Mouse (Mus musculus) heart, embryonic 16.5 days (tissue): Measurements from ENCODE around the gene Rdh8. TPM values are rescaled to one million over a fixed set of nuclear protein-coding genes. Genes with fewer than 3 reads are reported as not detected.

Source experiments
- ATAC-seq: fragments of 200-750 bp; cut with Nextera tagmentation; replicated peaks from 2 replicates; pipeline ENCODE4 v1.8.0; 2017; ENCODE audit warnings: moderate number of reproducible peaks; ENCODE audit not compliant: insufficient read depth, low FRiP score; ENCODE audit errors: extremely low read depth
- H3K27ac ChIP-seq: fragments of 300-500 bp; sonication (generic); 2 replicates; pipeline ENCODE4 v1.5.1; 2014; ENCODE audit warnings: mild to moderate bottlenecking, low read length, control low read depth, moderate library complexity
- H3K27me3 ChIP-seq: fragments of 300-500 bp; sonication (generic); 2 replicates; pipeline ENCODE4 v1.6.1; 2014; ENCODE audit warnings: low read length, mixed read lengths; ENCODE audit not compliant: control insufficient read depth, insufficient read depth
- H3K36me3 ChIP-seq: fragments of 300-500 bp; sonication (generic); 2 replicates; pipeline ENCODE4 v1.6.1; 2014; ENCODE audit not compliant: control insufficient read depth, insufficient read depth
- H3K4me1 ChIP-seq: fragments of 300-500 bp; sonication (generic); 2 replicates; pipeline ENCODE4 v1.6.1; 2014; ENCODE audit warnings: low read length, mixed read lengths; ENCODE audit not compliant: control insufficient read depth, insufficient read depth
- H3K4me2 ChIP-seq: fragments of 300-500 bp; sonication (generic); 2 replicates; pipeline ENCODE4 v1.6.1; 2014; ENCODE audit warnings: low read depth, mild to moderate bottlenecking, control low read depth, low read length
- H3K4me3 ChIP-seq: fragments of 300-500 bp; sonication (generic); 2 replicates; pipeline ENCODE4 v1.5.1; 2014; ENCODE audit warnings: mild to moderate bottlenecking, control low read depth, low read length
- H3K9ac ChIP-seq: fragments of 300-500 bp; sonication (generic); 2 replicates; pipeline ENCODE4 v1.6.1; 2014; ENCODE audit warnings: low read length, control low read depth
- H3K9me3 ChIP-seq: fragments of 300-500 bp; sonication (generic); replicated peaks from 2 replicates; pipeline ENCODE4 v1.6.1; 2016; ENCODE audit warnings: low read length; ENCODE audit not compliant: control insufficient read depth
- WGBS: fragments of 180-500 bp; shearing (Covaris S2); extraction: QIAGEN DNeasy Blood & Tissue Kit; methylation state at CpG from one replicate; pipeline ENCODE4 v1.1.7; 2014; 5-methylcytosine and 5-hydroxymethylcytosine counted together
- polyA plus RNA-seq: library from polyadenylated mRNA; unstranded; fragments of >200 nt; fragmentation: Nextera tagmentation; extraction: Ambion mirVana; gene quantifications from 2 replicates; pipeline ENCODE4 v1.2.1, GENCODE M21; 2015

Rdh8 gene
- polyA plus RNA-seq, 1 experiment from 2014 or later: not detected

DNA sequence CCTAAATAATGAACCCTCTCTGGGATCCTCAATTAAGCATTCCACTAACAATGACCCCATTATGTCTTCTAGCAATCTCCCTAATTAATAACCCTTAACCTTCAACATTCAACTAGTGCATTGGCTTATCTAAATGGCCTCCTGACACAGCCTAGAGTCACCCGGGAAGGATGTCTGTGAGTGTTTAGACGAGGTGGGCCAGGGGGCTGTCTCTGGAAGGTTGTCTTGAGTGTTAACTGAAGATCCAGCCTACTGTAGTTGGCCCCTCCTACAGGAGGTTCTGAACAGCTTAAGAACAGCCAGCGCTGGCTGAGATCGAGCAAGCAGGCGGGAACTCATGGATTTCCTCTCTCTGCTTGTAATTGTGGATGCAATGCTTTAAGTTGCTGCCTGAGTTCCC is 12.6 kb upstream of the Rdh8 start:
- H3K9me3 ChIP-seq: peaks cover 6% of the 10 kb centered on the region; the same call in 1 of the 2 replicates

DNA sequence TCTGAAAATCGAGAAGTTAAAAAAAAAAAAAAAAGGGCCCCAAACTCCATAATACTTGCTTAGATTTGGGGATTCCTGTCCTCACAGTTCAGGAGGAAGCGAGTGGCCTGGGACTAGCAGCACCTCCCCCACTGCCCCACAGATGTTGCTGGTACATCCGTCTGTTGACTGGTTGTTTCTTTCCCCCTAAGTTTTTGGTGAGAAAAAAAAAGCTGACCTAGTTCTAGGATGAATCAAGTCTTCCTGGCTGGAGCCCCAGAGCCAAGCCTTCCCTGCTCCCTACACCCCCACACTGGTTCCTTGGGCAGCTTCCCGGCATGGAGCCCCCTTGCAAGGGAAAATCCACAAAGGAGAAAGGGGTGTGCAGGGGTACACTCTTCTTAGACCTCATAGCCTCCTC is 8.0 kb upstream of the Rdh8 start:
- no peak for ATAC-seq
- Histone ChIP-seq H3K4me3 (no peak overlapping the region), H3K4me1 (no peaks in the 10 kb centered on the region), H3K27me3 (peaks cover 20% of the 10 kb centered on the region), H3K27ac (no peak overlapping the region), H3K9me3 (no peaks in the 10 kb centered on the region), H3K4me2 (no peak overlapping the region), H3K36me3 (no peaks in the 10 kb centered on the region), H3K9ac (no peak overlapping the region)
- 39% methylated on average over 4 of the region's 4 CpGs for WGBS

More for the DNA sequence above, 12.6 kb upstream of the Rdh8 start:
- no peaks in the 10 kb centered on the region for H3K36me3 ChIP-seq
- 39% methylated on average over 5 of the region's 5 CpGs for WGBS
- no peak for ATAC-seq
- H3K4me3 ChIP-seq: no peak overlapping the region
- no peak overlapping the region for H3K27ac ChIP-seq
- H3K27me3 ChIP-seq: no peaks in the 10 kb centered on the region
- H3K4me2 ChIP-seq: no peak overlapping the region
- no peak overlapping the region for H3K9ac ChIP-seq
- no peaks in the 10 kb centered on the region for H3K4me1 ChIP-seq

- no peak overlapping the region for H3K9ac ChIP-seq
- H3K4me2 ChIP-seq: no peak overlapping the region
- no peak for ATAC-seq
- no peaks in the 10 kb centered on the region for H3K9me3 ChIP-seq
- no peak overlapping the region for H3K4me3 ChIP-seq
- H3K27ac ChIP-seq: no peak overlapping the region
- H3K36me3 ChIP-seq: no peaks in the 10 kb centered on the region
- peaks cover 21% of the 10 kb centered on the region for H3K27me3 ChIP-seq
- H3K4me1 ChIP-seq: no peaks in the 10 kb centered on the region
- 56% methylated on average over 1 of the region's 1 CpGs for WGBS
These were observed 7.5 kb upstream of the Rdh8 start for GRCm38 (mm10) chr9:20810773-20811172.

DNA sequence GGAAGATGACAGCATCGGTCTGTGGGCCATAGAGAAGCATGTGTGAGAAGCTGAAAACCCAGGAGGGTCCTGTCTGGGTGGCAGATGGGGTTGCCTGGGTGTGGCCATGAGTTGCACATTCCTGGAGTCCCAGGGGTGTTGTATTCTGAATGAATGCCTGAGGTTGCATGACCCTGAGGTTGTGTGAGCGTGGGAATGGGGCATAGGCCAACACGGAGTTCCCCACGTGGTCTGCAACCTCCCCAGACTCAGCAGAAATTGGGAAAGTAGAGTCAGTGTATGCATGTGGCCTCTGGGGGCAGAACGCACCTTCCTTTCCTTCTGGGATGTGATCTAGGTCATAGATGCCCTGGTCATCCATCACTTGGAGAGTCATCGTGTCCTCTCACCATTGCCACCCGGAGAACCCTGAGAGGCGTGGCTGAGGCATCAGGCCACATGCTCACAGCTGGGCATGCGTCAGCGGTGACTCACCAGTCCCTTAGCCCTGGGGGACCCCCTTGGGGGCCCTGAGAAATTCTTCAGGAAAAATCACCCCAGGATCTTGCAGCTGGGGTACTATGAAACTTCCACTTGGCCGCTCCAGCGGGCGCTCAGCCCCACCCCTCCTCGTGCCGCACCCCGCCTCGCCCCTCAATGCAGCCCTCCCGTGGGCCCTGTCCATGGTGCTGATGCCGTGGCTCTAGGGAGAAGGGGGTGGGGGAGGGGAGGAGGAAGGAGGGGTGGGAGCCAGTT is 5.6 kb upstream of the Rdh8 start:
- 0 out of 2 replicates have a peak, but pooled peaks have one; percentile 29 for ATAC-seq
- H3K4me1 ChIP-seq: no peaks in the 10 kb centered on the region
- no peak overlapping the region for H3K9ac ChIP-seq
- H3K36me3 ChIP-seq: no peaks in the 10 kb centered on the region
- WGBS: 12% methylated on average over 19 of the region's 19 CpGs
- no peak overlapping the region for H3K4me3 ChIP-seq
- H3K9me3 ChIP-seq: no peaks in the 10 kb centered on the region
- no peak overlapping the region for H3K4me2 ChIP-seq
- no peak overlapping the region for H3K27ac ChIP-seq
- H3K27me3 ChIP-seq: peaks cover 23% of the 10 kb centered on the region

DNA sequence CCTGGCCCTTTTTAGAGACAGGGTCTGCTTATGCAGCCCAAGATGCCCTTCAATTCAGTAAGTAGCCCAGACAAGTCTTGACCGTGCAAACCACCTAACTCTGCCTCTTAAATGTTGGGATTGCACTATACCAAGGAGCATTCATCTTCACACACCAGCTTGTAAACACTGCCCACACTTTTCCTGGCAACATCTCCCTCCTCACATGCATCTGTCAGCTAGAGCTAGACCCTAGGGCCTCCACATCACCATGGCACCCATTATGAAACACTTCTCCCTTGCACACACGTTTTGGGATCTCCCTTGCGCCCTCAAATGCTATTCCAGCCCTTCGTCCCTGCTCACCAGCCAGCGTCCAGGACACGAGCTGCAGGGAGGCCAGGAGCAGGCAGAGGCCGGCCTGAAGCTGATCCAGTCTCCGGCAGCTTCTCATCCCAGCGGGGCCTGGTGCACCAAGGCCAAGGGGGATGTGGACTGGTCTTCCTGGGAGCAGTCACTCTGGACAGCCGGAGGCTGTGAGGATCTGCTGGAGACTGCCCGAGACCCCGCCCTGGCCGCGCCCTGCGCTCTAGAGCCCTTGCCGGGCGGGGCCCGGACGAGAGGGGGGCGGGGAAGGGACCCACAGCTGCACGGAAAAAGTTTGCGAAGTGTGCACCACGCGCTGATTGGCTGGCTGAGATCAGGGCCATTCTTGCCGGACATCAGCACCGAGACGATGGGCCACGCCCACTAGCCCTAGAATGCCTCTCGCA is 3.6 kb upstream of the Rdh8 start, which contains the start of gene Col5a3:
TSS of gene Col5a3 (minus strand) at position 547 of the 752 bp plus-strand sequence.
- 0 out of 2 replicates have a peak within 1 kb of the TSS, but pooled peaks have one; percentile 13 for H3K9ac ChIP-seq

GRCm38 (mm10) chr9:20820001-20820400 is 1.7 kb downstream of the Rdh8 start:
- WGBS: 72% methylated on average over 5 of the region's 5 CpGs
- no peaks in the 10 kb centered on the region for H3K36me3 ChIP-seq
- no peak overlapping the region for H3K9ac ChIP-seq
- ATAC-seq: no peak
- no peaks in the 10 kb centered on the region for H3K9me3 ChIP-seq
- peaks cover 5% of the 10 kb centered on the region; the same call in 1 of the 2 replicates for H3K27me3 ChIP-seq
- H3K4me2 ChIP-seq: no peak overlapping the region
- no peak overlapping the region for H3K27ac ChIP-seq
- H3K4me3 ChIP-seq: no peak overlapping the region
- H3K4me1 ChIP-seq: no peaks in the 10 kb centered on the region

More for the DNA sequence above, 3.6 kb upstream of the Rdh8 start, which contains the start of gene Col5a3:
- Histone ChIP-seq H3K4me1 (no peaks in the 10 kb centered on the region), H3K36me3 (no peaks in the 10 kb centered on the region), H3K4me2 (peak within 1 kb of the TSS; percentile 45), H3K27me3 (peaks cover 23% of the 10 kb centered on the region), H3K4me3 (peak within 1 kb of the TSS; percentile 6; the same call in 1 of the 2 replicates), H3K27ac (no peak within 1 kb of the TSS), H3K9me3 (no peaks in the 10 kb centered on the region)
- peak; percentile 68 for ATAC-seq
- 6% methylated on average over 29 of the region's 29 CpGs for WGBS

GRCm38 (mm10) chr9:20822821-20823220 is 4.5 kb downstream of the Rdh8 start:
- no peak overlapping the region for H3K4me2 ChIP-seq

GRCm38 (mm10) chr9:20825781-20826180 is 7.5 kb downstream of the Rdh8 start:
- WGBS: 46% methylated on average over 5 of the region's 5 CpGs
- H3K4me2 ChIP-seq: no peak overlapping the region
- H3K9me3 ChIP-seq: no peaks in the 10 kb centered on the region
- no peaks in the 10 kb centered on the region for H3K36me3 ChIP-seq
- no peak overlapping the region for H3K4me3 ChIP-seq
- H3K4me1 ChIP-seq: peaks cover 4% of the 10 kb centered on the region; the same call in 1 of the 2 replicates
- ATAC-seq: no peak
- no peak overlapping the region for H3K9ac ChIP-seq
- peaks cover 6% of the 10 kb centered on the region; the same call in 1 of the 2 replicates for H3K27me3 ChIP-seq
- no peak overlapping the region for H3K27ac ChIP-seq

More at GRCm38 (mm10) chr9:20822821-20823220, 4.5 kb downstream of the Rdh8 start:
- Histone ChIP-seq H3K4me3 (no peak overlapping the region), H3K4me1 (no peaks in the 10 kb centered on the region), H3K27me3 (no peaks in the 10 kb centered on the region), H3K36me3 (no peaks in the 10 kb centered on the region), H3K9ac (no peak overlapping the region), H3K9me3 (no peaks in the 10 kb centered on the region), H3K27ac (no peak overlapping the region)
- no peak for ATAC-seq
- WGBS: 71% methylated on average over 3 of the region's 3 CpGs

DNA sequence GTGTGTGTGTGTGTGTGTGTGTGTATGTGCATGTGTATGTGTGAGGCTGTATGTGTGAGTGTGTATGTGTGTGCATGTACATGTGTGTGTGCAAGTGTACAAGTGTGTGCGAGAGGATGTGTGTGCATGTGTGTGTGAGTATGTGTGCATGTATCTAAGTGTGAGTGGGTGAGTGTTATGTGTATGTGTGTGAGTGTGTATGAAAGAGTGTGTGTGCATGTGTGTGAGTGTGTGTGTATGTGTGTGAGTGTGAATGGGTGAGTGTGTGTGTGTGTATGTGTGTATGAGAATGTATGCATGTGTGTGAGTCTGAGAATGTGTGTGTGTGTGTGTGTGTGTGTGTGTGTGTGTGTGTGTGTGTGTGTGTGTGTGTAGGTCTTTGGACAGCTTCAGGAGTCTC is 9.8 kb downstream of the Rdh8 start:
- H3K27me3 ChIP-seq: peaks cover 11% of the 10 kb centered on the region
- WGBS: 93% methylated on average over 1 of the region's 1 CpGs
- ATAC-seq: no peak
- H3K36me3 ChIP-seq: no peaks in the 10 kb centered on the region
- peaks cover 4% of the 10 kb centered on the region; the same call in 1 of the 2 replicates for H3K4me1 ChIP-seq
- no peak overlapping the region for H3K4me3 ChIP-seq
- no peak overlapping the region for H3K27ac ChIP-seq
- H3K9ac ChIP-seq: no peak overlapping the region
- no peak overlapping the region for H3K4me2 ChIP-seq
- H3K9me3 ChIP-seq: no peaks in the 10 kb centered on the region
